Mouse (Mus musculus) CH12.LX (cell line): ENCODE results near the gene Fam129c. TPM values are rescaled to one million over a fixed set of nuclear protein-coding genes. Genes with fewer than 3 reads are reported as not detected.

Experiments used
- DNase-seq: peaks from one replicate; pipeline ENCODE4 v3.0.0-alpha.2; 2013; ENCODE audit errors: extremely low read depth
- H3K27ac ChIP-seq: 2 replicates; pipeline ENCODE4 v1.5.1; 2012; ENCODE audit warnings: low read depth, mild to moderate bottlenecking, control low read depth, moderate library complexity; ENCODE audit not compliant: insufficient read depth
- H3K27me3 ChIP-seq: replicated peaks from 2 replicates; pipeline ENCODE3; 2012; ENCODE audit warnings: inconsistent platforms
- H3K36me3 ChIP-seq, 2 experiments: replicated peaks in 1 of 2; 2 replicates each; pipeline versions ENCODE3 to v1.6.1; 2012; ENCODE audit warnings: inconsistent platforms in 1 of 2, low read length in 1 of 2, mild to moderate bottlenecking in 1 of 2, mixed read lengths in 1 of 2, moderate library complexity in 1 of 2; ENCODE audit not compliant: control insufficient read depth in 1 of 2, insufficient read depth in 1 of 2
- H3K4me1 ChIP-seq, 2 experiments: 2 replicates each; pipeline ENCODE4 v1.6.1; 2012; ENCODE audit warnings: inconsistent platforms in 1 of 2, moderate library complexity in 1 of 2; ENCODE audit not compliant: insufficient read depth in 2 of 2, control insufficient read depth in 1 of 2
- H3K4me2 ChIP-seq: 2 replicates; pipeline ENCODE4 v1.6.1; 2012; ENCODE audit warnings: low read depth, mild to moderate bottlenecking, control low read depth; ENCODE audit not compliant: poor library complexity, insufficient read depth, severe bottlenecking
- H3K4me3 ChIP-seq, 3 experiments: fragments of 150-350 bp in 1 of 3; sonication (generic) in 1 of 3; replicated peaks in 1 of 3; 2 replicates each; pipeline versions ENCODE3 to v1.5.1; 2011 to 2012; ENCODE audit warnings: low read depth in 2 of 3, low read length in 2 of 3, mild to moderate bottlenecking in 2 of 3, moderate library complexity in 2 of 3, control low read depth in 1 of 3, improper control_type of control experiment in 1 of 3, inconsistent platforms in 1 of 3, mixed read lengths in 1 of 3; ENCODE audit not compliant: poor library complexity in 1 of 3
- H3K79me2 ChIP-seq: replicated peaks from 2 replicates; pipeline ENCODE4 v1.6.1; 2012; ENCODE audit warnings: mild to moderate bottlenecking, moderate library complexity; ENCODE audit not compliant: control insufficient read depth, poor library complexity, insufficient read depth, severe bottlenecking; ENCODE audit errors: extremely low read depth
- H3K9ac ChIP-seq: 2 replicates; pipeline ENCODE4 v1.6.1; 2012; ENCODE audit warnings: low read depth, mild to moderate bottlenecking, control low read depth, moderate library complexity; ENCODE audit not compliant: insufficient read depth
- H3K9me3 ChIP-seq: replicated peaks from 2 replicates; pipeline ENCODE3; 2012; ENCODE audit warnings: low read length, inconsistent platforms, mixed read lengths
- CHD1 ChIP-seq: IDR thresholded peaks from 2 replicates; pipeline ENCODE4 v1.6.1; 2012; ENCODE audit warnings: low read depth, low read length, improper control_type of control experiment, inconsistent platforms
- CTCF ChIP-seq, 2 experiments: IDR thresholded peaks in 1 of 2; conservative IDR thresholded peaks in 1 of 2; 2 replicates each; pipeline ENCODE4 v1.5.1; 2011 to 2012; ENCODE audit warnings: low read depth in 2 of 2, low read length in 2 of 2, improper control_type of control experiment in 1 of 2, inconsistent platforms in 1 of 2, mild to moderate bottlenecking in 1 of 2, moderate library complexity in 1 of 2
- ELF1 ChIP-seq: IDR thresholded peaks from 2 replicates; pipeline ENCODE4 v1.6.1; 2014; ENCODE audit warnings: low read depth, mild to moderate bottlenecking, inconsistent platforms, low read length, improper control_type of control experiment
- EP300 ChIP-seq: IDR thresholded peaks from 2 replicates; pipeline ENCODE4 v1.6.1; 2011; ENCODE audit warnings: low read length, improper control_type of control experiment
- GABPA ChIP-seq: IDR thresholded peaks from 2 replicates; pipeline ENCODE4 v1.6.1; 2012; ENCODE audit warnings: low read depth, low read length, improper control_type of control experiment, inconsistent platforms; ENCODE audit not compliant: insufficient replicate concordance
- IRF4 ChIP-seq: IDR thresholded peaks from 2 replicates; pipeline ENCODE4 v1.6.1; 2014; ENCODE audit warnings: low read depth, mild to moderate bottlenecking, inconsistent platforms, low read length, improper control_type of control experiment
- JUN ChIP-seq: IDR thresholded peaks from 2 replicates; pipeline ENCODE4 v1.6.1; 2011; ENCODE audit warnings: low read depth, mild to moderate bottlenecking, low read length, improper control_type of control experiment, moderate library complexity; ENCODE audit not compliant: insufficient read depth
- JUND ChIP-seq: conservative IDR thresholded peaks from 2 replicates; pipeline ENCODE4 v1.6.1; 2011; ENCODE audit warnings: low read depth, low read length, improper control_type of control experiment
- KAT2A ChIP-seq: IDR thresholded peaks from 2 replicates; pipeline ENCODE4 v1.6.1; 2012; ENCODE audit warnings: low read length, improper control_type of control experiment, inconsistent platforms; ENCODE audit not compliant: insufficient replicate concordance
- MAFK ChIP-seq: IDR thresholded peaks from 2 replicates; pipeline ENCODE4 v1.6.1; 2011; ENCODE audit warnings: low read length, improper control_type of control experiment; ENCODE audit not compliant: insufficient replicate concordance
- MAX ChIP-seq: IDR thresholded peaks from 2 replicates; pipeline ENCODE4 v1.6.1; 2011; ENCODE audit warnings: low read length, improper control_type of control experiment
- MAZ ChIP-seq: IDR thresholded peaks from 2 replicates; pipeline ENCODE4 v1.6.1; 2012; ENCODE audit warnings: low read depth, mild to moderate bottlenecking, inconsistent platforms, low read length, improper control_type of control experiment, moderate library complexity
- MXI1 ChIP-seq: IDR thresholded peaks from 2 replicates; pipeline ENCODE4 v1.6.1; 2011; ENCODE audit warnings: mild to moderate bottlenecking, low read depth, low read length, improper control_type of control experiment
- NELFE ChIP-seq: IDR thresholded peaks from 2 replicates; pipeline ENCODE4 v1.6.1; 2011; ENCODE audit warnings: low read depth, low read length, improper control_type of control experiment
- NRF1 ChIP-seq: IDR thresholded peaks from 2 replicates; pipeline ENCODE4 v1.6.1; 2014; ENCODE audit warnings: low read depth, mild to moderate bottlenecking, inconsistent platforms, low read length, improper control_type of control experiment, moderate library complexity
- POLR2A ChIP-seq: IDR thresholded peaks from 2 replicates; pipeline ENCODE4 v1.6.1; 2011; ENCODE audit warnings: low read depth, mild to moderate bottlenecking, improper control_type of control experiment, low read length
- POLR2AphosphoS2 ChIP-seq: IDR thresholded peaks from 2 replicates; pipeline ENCODE4 v1.6.1; 2011; ENCODE audit warnings: low read depth, low read length, improper control_type of control experiment
- RCOR1 ChIP-seq: conservative IDR thresholded peaks from 2 replicates; pipeline ENCODE4 v1.6.1; 2012; ENCODE audit warnings: low read depth, mild to moderate bottlenecking, inconsistent platforms, low read length, improper control_type of control experiment
- TBP ChIP-seq: conservative IDR thresholded peaks from 2 replicates; pipeline ENCODE4 v1.6.1; 2011; ENCODE audit warnings: low read depth, low read length, improper control_type of control experiment
- TCF12 ChIP-seq: IDR thresholded peaks from 2 replicates; pipeline ENCODE4 v1.6.1; 2014; ENCODE audit warnings: low read depth, mild to moderate bottlenecking, inconsistent platforms, low read length, improper control_type of control experiment
- USF1 ChIP-seq: IDR thresholded peaks from 2 replicates; pipeline ENCODE4 v1.6.1; 2014; ENCODE audit warnings: low read depth, mild to moderate bottlenecking, inconsistent platforms, low read length, improper control_type of control experiment
- USF2 ChIP-seq: conservative IDR thresholded peaks from 2 replicates; pipeline ENCODE4 v1.6.1; 2011; ENCODE audit warnings: low read depth, low read length, improper control_type of control experiment
- ZC3H11A ChIP-seq: IDR thresholded peaks from 2 replicates; pipeline ENCODE4 v1.6.1; 2012; ENCODE audit warnings: low read depth, mild to moderate bottlenecking, inconsistent platforms, low read length, improper control_type of control experiment
- ZKSCAN1 ChIP-seq: IDR thresholded peaks from 2 replicates; pipeline ENCODE4 v1.6.1; 2012; ENCODE audit warnings: low read depth, inconsistent platforms, low read length, improper control_type of control experiment, borderline replicate concordance
- ZMIZ1 ChIP-seq: IDR thresholded peaks from 2 replicates; pipeline ENCODE4 v1.6.1; 2012; ENCODE audit warnings: low read depth, mild to moderate bottlenecking, inconsistent platforms, low read length, improper control_type of control experiment
- ZNF384 ChIP-seq: IDR thresholded peaks from 2 replicates; pipeline ENCODE4 v1.6.1; 2012; ENCODE audit warnings: low read depth, low read length, improper control_type of control experiment, inconsistent platforms
- dilution Hi-C: fragments of 300-500 bp; cut with MboI; formaldehyde crosslinking; loops from 2 replicates; pipeline ENCODE4 v1.14.3; 2020; ENCODE audit warnings: low sequenced_read_pairs; ENCODE audit not compliant: extremely low pct_unique_long_range_greater_than_20kb, extremely low pct_ligation_motif_present
- in situ Hi-C: fragments of 300-500 bp; cut with MboI; formaldehyde crosslinking; loops from 3 replicates; pipeline ENCODE4 v1.14.3; 2019; ENCODE audit warnings: low sequenced_read_pairs, low pct_ligation_motif_present, low pct_unique_long_range_greater_than_20kb, mixed read lengths
- polyA plus RNA-seq: library from polyadenylated mRNA; unstranded; fragments of >175 nt; gene quantifications from 2 replicates; pipeline ENCODE4 v1.2.1, GENCODE M21; 2012; ENCODE audit warnings: low read depth; ENCODE audit not compliant: insufficient read length
- total RNA-seq, 2 experiments: library from RNA; depleted of rRNA; stranded (reverse); fragments of 300-350 nt in 1 of 2; fragments of >200 nt in 1 of 2; gene quantifications; 2 replicates each; pipeline ENCODE4 v1.2.3; 2012 to 2014

Fam129c gene
- total and polyA plus RNA-seq, 3 experiments: 89.2 to 98.6 (median 95.2) TPM

- no peak overlapping the region for H3K9ac ChIP-seq
- DNase-seq: no peak
- no peak for TF ChIP-seq NELFE
- TF ChIP-seq MAX: no peak
- TF ChIP-seq CHD1: no peak
- TF ChIP-seq, all 38 proteins: peak for 0
- Histone ChIP-seq H3K9me3 (peaks cover 13% of the 10 kb centered on the region), H3K79me2 (no peaks in the 10 kb centered on the region), H3K27ac (no peak overlapping the region), H3K4me2 (no peak overlapping the region), H3K27me3 (peaks cover 20% of the 10 kb centered on the region), H3K4me1 (peaks cover 10 to 20% of the 10 kb centered on the region in 2 experiments), H3K36me3 (no peaks in the 10 kb centered on the region), H3K4me3 (no peak overlapping the region)
- in situ Hi-C loops: loop anchor here (5.0 kb wide), 1 partner anchor 72 kb away; no protein-coding TSS in a partner anchor
- dilution Hi-C loops: no loop called here
Observed at GRCm38 (mm10) chr8:71560071-71560470, 37.4 kb upstream of the Fam129c start.

GRCm38 (mm10) chr8:71560765-71561164 is 36.7 kb upstream of the Fam129c start:
- dilution Hi-C loops: no loop called here
- H3K4me2 ChIP-seq: no peak overlapping the region
- no peaks in the 10 kb centered on the region for H3K36me3 ChIP-seq
- H3K27ac ChIP-seq: no peak overlapping the region
- H3K4me3 ChIP-seq: no peak overlapping the region
- H3K9ac ChIP-seq: no peak overlapping the region
- DNase-seq: no peak
- H3K9me3 ChIP-seq: peaks cover 16% of the 10 kb centered on the region
- TF ChIP-seq JUND: no peak
- no peak for TF ChIP-seq TCF12
- no peak for TF ChIP-seq GABPA
- no peak for TF ChIP-seq JUN
- TF ChIP-seq IRF4: no peak
- TF ChIP-seq POLR2AphosphoS2: no peak
- no peak for TF ChIP-seq USF2
- TF ChIP-seq NRF1: no peak
- no peak for TF ChIP-seq MAZ
- TF ChIP-seq MAX: no peak
- no peak for TF ChIP-seq EP300
- no peak for TF ChIP-seq CTCF (conservative IDR thresholded peaks at IDR 0.05 in 1 of 2, IDR thresholded peaks at IDR 0.05 in 1 of 2; ENCODE audit: low read depth in 2 of 2, low read length in 2 of 2)
- TF ChIP-seq ELF1: no peak
- no peak for TF ChIP-seq CHD1
- in situ Hi-C loops: loop anchor here (5.0 kb wide), 1 partner anchor 72 kb away; no protein-coding TSS in a partner anchor
- peaks cover 20% of the 10 kb centered on the region for H3K27me3 ChIP-seq
- H3K4me1 ChIP-seq: peaks cover 10 to 20% of the 10 kb centered on the region in 2 experiments
- no peaks in the 10 kb centered on the region for H3K79me2 ChIP-seq

- H3K9ac ChIP-seq: no peak overlapping the region
- dilution Hi-C loops (no loop called here), in situ Hi-C loops (loop anchor here (5.0 kb wide), 1 partner anchor 71 kb away; no protein-coding TSS in a partner anchor)
- no peaks in the 10 kb centered on the region for H3K36me3 ChIP-seq
- peaks cover 20% of the 10 kb centered on the region for H3K27me3 ChIP-seq
- no peak overlapping the region for H3K27ac ChIP-seq
- DNase-seq: peak; percentile 77
- peaks cover 16% of the 10 kb centered on the region for H3K9me3 ChIP-seq
- H3K79me2 ChIP-seq: no peaks in the 10 kb centered on the region
- no peak overlapping the region for H3K4me2 ChIP-seq
- peaks cover 10 to 20% of the 10 kb centered on the region in 2 experiments for H3K4me1 ChIP-seq
- no peak overlapping the region for H3K4me3 ChIP-seq
- TF ChIP-seq POLR2AphosphoS2 (no peak), TBP (no peak), MXI1 (no peak; the same call in 1 of the 2 replicates), USF1 (no peak), POLR2A (no peak), JUND (no peak), CTCF (conservative IDR thresholded peaks at IDR 0.05 in 1 of 2, IDR thresholded peaks at IDR 0.05 in 1 of 2; ENCODE audit: low read depth in 2 of 2, low read length in 2 of 2) (peak; percentile 90 to 99), ZNF384 (no peak), GABPA (no peak), MAFK (no peak), JUN (no peak), KAT2A (no peak), RCOR1 (no peak), ZKSCAN1 (no peak), ZC3H11A (peak; percentile 94), NRF1 (no peak), ZMIZ1 (no peak), MAX (no peak; the same call in 1 of the 2 replicates)
Observed at GRCm38 (mm10) chr8:71561401-71561800, 36.0 kb upstream of the Fam129c start.
